Mouse (Mus musculus) erythroid progenitor cell, adult 5-6 weeks (primary cell): ENCODE data around the gene Tenm4. TPM values are rescaled to one million over a fixed set of nuclear protein-coding genes. Genes with fewer than 3 reads are reported as not detected.

Experiments
- ATAC-seq: replicated peaks from 2 replicates; pipeline ENCODE4 v1.8.0; 2016; ENCODE audit warnings: moderate number of reproducible peaks, mild to moderate bottlenecking, moderate TSS enrichment, inconsistent platforms; ENCODE audit not compliant: poor library complexity, low FRiP score, severe bottlenecking
- total RNA-seq, 2 experiments: library from RNA; stranded (forward) in 1 of 2; stranded (reverse) in 1 of 2; fragments of 150-400 nt in 1 of 2; fragments of 186-747, 209-891 nt in 1 of 2; gene quantifications; 2 replicates each; pipeline versions ENCODE4 v1.2.3 to v1.2.4; 2015 to 2017; ENCODE audit warnings: low replicate concordance in 2 of 2

The Tenm4 gene
- total RNA-seq, 2 experiments from 2014 or later = 0.23 to 1.7 TPM

DNA sequence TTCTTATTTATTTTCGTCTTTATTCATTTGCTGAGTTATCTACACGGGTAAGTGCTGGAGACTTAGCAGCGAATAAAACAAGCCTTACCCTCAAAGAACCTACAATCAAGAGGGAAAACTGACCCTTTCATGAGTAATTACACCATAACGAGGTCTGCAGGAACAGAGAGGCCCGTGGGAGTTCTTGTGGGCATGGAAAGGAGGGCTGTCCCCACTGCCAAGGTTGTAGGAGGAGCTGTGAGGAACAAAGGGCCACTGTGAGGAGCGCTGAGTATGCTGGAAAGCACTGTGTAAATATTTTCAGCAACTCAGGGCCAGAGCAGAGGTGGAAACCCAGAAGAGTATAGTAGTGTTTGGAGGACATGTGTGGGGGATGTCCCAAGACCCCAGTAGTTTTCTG is 574.9 kb downstream of the Tenm4 start:
- no peak for ATAC-seq

- no peak for ATAC-seq
These were observed 575.7 kb downstream of the Tenm4 start for GRCm38 (mm10) chr7:96746706-96747105.

GRCm38 (mm10) chr7:96748538-96749045 is 577.5 kb downstream of the Tenm4 start:
- ATAC-seq = no peak

- no peak for ATAC-seq
These were observed 578.7 kb downstream of the Tenm4 start for GRCm38 (mm10) chr7:96749753-96750152.

DNA sequence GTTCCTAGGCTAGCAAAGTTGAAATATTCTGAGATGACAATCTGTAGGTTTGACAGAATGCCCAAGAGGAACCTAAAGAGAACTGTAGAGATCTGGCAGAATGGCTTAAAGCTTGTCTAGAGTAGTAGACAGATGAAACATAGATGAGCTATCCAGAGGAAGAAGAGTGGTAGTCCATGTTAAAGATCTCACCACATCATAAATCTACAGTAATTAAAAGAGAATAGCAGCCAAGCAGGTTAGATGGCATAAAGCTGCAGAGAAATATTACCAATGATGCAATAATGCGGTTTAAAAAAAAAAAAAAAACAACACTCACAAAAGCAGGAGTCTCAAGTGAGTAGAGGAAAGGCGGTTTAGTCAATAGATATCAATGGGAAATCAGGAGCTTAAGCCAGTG is 580.2 kb downstream of the Tenm4 start:
- ATAC-seq = no peak

DNA sequence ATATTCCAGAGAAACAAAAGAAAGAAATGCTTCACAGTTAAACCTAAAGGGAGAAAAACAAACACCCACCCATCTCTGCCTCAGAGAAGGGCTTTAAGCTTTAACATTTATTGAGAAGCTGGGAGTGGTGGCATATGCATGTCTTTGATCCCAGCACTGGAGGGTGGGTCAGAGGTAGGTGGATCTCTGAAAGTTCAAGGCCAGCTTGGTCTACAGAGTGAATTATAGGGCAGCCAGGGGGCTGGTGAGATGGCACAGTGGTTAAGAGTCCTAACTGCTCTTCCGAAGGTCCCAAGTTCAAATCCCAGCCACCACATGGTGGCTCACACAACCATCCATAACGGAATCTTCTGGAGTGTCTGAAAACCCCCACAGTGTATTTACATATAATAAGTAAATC is 581.7 kb downstream of the Tenm4 start:
- ATAC-seq = no peak

DNA sequence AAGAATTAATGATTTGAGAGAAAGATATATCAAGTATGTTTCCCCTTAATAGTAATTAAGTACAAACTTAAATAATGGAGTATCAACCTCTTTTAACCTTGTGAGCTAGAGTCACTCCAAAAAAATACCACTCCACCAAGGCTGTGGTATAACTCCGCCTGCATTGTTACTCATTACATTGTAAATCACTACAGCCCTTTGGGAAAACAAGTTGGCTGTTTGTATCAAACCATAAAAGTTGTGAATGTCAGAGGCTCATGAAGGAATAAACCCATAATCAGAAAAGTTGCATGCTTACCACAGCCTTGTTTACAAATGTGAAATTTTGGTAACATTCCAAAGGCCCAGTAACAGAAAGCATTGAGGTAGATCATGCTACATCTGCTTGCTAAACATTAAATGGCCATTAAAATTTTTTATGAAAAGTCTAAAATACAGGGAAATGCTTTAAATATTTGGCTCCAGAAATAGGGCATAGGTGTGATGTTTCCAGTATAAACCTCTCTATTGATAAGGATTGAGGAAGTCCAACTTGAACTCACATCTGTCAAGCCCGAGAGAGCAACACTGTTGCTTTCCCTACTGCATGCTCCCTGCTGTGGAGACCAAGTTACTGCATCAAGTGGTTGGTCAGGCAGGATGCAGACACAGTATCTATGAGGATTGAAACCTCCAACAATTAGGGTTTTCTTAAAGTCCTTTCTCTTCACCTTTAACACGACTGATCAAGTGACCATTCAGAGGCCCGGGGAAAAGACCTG is 582.5 kb downstream of the Tenm4 start:
- no peak for ATAC-seq

DNA sequence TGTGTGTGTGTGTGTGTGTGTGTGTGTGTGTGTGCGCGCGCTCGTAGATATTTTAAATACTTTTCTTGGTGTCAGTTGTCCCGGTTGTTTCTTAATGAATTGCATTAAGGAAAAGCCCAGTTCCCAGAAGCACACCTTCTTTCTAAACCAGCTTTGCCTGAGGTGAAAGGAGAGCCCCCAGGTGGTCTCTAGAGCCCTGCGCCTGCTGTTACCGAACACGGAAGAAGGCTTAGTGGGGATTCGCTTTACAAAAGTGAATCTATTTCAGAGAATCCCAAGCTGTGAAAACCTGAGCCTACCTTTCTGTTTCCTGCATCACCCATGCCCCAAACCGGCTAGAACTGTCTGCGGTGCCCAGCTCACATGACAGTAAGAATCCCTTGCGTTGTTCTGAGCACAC is 583.1 kb downstream of the Tenm4 start:
- no peak for ATAC-seq

DNA sequence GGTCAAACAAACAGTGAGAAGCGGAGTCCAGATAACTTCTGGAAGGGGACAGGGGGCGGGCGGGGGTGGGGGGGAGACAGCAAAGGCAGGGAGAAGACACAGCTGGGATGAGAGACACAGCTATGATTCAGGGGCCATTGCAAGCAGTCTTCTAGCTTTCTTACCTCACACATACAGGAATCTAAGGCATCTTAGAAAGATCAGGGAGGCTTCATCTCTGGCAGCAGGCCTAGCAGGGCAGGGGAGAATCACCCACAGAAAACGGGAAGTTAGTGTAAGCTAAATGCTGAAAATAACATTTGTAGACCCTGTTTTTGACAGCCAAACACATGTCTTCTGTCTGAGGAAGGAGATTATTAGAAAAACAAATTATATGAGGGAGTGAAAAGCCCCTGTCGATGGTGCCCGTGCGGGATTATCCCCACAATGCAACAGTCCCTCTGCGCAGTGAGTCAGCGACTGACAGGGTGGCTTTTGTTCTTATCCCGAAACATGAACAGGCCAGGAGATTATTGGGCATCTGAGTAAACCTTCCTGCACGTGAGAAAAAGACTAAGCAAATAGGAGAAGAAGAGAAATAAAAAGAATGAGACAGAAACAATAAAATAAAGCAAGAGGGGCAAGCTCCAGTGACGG is 584.5 kb downstream of the Tenm4 start:
- ATAC-seq = no peak

DNA sequence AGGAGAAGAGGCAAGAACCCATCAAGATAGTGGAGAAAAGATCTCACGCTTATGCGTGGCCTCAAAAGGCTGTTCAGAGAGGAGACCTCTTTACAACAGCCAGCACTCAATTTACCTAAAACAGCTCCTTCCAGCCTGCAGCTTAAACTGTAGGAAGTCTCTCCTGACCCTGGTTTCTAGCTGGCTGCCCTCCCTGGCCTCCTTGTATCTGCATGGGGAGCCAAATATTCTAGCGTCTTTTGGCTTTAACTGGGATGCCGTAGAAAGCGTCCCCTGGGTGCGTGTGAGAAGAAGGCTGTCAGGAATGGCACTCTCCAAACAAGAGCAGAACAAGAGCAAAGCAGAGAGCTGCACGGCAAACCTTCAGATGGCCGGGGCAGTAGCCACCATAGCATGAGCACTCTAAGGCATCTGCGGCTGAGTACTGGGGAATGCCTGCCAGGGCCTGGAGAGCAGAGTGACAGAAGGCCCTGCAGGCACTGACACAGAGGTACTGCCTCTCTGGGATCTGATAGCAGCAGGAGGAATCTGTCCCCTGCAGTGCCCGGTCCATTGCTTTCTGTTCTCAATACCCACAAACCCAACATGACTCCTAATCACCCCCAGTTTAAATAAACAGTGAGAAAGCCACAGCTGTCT is 585.2 kb downstream of the Tenm4 start:
- ATAC-seq = no peak

GRCm38 (mm10) chr7:96757067-96757466 is 586.0 kb downstream of the Tenm4 start:
- no peak for ATAC-seq

DNA sequence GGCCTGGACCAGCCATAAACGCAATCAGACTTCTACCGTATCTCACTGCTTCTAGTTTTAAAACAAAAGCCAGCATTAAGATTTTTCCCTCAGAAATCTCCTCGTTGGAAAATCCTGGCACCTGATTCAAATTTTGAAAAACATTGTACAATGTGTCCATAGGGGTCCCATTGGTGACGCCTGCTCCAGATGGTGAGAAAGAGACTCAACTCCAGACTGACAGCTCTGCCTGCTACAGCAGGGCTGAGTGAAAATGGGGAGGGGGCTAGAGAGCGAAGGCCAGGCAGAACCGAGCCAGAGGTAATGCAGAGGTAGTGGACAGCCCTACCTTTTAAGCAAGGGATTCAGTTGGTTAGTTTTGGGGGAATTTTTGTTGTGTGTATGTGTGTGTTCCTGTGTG is 589.2 kb downstream of the Tenm4 start:
- no peak for ATAC-seq

DNA sequence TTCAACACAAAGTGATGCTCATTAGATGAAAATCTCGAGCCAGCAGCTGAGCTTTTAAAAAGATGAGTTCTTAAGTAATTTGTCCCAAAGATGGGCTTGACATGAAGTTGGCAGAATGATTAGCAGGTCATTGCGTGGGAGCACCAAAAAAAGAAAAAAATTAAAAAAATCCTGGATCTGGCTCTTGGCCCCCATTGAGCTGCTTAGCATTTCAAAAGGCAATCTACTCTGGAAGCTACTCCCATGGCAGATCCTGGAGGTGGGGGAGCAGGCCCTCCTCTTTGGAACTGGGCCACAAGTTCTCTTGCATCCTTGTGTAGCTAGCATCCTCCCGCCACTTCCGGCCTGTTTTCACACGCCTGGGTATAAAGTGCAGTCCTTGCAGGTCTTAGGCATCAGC is 590.1 kb downstream of the Tenm4 start:
- no peak for ATAC-seq

- ATAC-seq = no peak
These were observed 594.4 kb downstream of the Tenm4 start for GRCm38 (mm10) chr7:96765321-96765960.

DNA sequence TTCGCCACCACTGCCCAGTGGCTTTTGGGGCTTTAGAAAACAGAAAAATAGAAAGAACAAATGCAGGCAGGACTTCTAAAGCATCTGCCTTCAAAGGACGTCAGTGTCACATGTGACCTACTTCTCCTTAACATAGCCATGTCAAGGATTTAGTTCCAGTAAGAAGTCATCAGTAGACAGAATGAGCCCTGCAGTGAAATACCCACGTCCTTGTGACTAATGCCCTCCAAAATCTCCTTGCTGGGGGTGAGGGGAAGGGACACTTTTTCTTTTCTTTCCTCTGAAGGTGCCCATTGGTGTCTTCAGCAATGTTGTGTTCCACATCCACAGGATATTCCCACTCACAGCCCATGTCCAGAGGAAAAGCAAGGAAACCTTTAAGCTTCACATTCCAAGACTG is 596.0 kb downstream of the Tenm4 start:
- ATAC-seq = no peak

DNA sequence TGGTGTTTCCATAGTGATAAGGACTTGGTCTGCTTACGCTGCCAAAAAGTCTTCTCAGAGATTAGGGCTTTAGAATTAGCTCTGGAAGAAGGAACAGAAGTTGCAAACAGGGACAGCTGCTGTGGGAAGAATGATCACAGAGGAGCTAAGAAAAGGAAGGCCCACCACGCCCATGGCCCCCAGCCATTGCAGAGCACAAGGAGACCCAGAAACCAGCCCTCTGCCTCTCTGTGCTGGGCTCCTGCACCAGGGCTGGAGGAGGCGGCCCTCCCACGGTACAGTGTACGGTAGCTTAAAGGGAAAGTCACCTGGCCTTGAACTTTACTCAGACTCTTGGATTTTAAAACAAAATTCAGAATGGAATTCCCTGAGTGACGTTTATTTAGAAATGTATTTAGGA is 597.7 kb downstream of the Tenm4 start:
- no peak for ATAC-seq

DNA sequence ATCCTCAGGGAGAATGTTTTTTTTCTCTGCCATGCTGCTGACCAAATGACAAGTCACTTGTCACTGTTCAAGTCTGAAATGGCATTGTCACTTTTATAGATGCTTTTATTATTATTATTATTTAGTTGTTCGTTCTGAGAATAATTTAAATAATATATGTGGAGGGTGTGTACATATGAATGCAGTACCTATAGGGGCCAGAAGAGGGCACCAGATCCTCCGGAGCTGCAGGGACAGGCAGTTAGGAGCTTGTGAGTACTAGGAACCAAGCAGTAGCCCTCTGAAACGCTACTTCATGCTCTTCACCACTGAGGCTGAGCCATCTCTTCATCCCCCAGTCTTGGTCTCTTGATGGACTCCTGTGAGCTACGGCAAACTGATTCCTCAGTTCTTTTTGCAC is 598.7 kb downstream of the Tenm4 start:
- ATAC-seq = peak; percentile 67

- no peak for ATAC-seq
These were observed 601.9 kb downstream of the Tenm4 start for GRCm38 (mm10) chr7:96772966-96773365.

DNA sequence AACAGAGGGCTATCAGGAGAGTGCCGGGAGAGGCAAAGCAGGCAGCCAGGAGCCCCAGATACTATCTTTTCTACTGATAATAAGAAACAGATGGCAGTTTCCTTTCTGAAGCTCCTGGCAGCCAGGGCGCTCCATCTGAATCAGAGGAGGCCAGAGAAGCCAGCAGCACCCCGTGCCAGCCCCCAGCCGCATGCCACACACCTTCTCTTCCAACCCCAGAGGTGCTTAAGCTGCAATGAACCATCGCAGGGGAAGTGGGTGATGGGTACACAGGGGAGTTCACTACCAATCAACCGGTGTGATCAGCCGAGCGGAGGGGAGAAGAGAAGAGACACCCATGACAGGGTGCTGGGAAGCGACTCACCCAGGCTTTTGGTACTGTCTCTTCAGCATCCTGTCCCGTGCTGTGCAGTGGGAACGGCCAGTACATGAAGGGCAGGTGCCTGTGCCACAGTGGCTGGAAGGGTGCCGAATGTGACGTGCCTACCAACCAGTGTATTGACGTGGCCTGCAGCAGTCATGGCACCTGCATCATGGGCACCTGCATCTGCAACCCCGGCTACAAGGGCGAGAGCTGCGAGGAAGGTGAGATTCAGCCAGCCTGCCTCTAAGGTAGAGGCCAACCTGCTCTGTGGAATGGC is 602.7 kb downstream of the Tenm4 start:
- no peak for ATAC-seq

DNA sequence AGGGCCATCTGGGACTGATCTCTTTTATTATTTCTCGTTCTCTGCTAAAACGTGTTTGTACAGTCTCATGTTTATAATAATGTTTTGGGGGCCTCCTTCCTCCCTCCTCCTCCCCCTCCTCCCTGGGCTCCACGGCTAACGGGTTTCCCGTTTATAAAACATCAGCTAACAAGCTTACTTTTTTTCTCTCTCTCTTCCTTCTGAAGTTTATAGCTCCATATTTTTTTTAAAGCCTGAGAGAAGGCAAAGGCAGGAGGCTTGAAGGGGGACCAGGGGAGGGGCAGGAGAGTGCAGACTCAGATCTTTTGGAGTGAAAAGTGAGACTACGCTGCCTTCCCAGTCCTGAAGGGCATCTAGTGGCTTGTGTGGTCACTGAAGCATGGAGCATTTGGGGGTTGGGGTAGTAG is 604.0 kb downstream of the Tenm4 start:
- no peak for ATAC-seq
